Mouse (Mus musculus) E14TG2a.4 (cell line): Measurements from ENCODE around the gene Gm8453.
"Not testable (repeated sequence)": the region's sequence is repeated elsewhere in the genome, so short reads cannot be mapped to it uniquely, and the experiment has no call there.

Experiments
- CTCF ChIP-seq: conservative IDR thresholded peaks from 2 replicates; pipeline ENCODE4 v1.5.1; 2014; ENCODE audit warnings: low read length
- NANOG ChIP-seq: IDR thresholded peaks from 2 replicates; pipeline ENCODE4 v1.6.1; 2014; ENCODE audit warnings: borderline replicate concordance, low read length, mixed read lengths

DNA sequence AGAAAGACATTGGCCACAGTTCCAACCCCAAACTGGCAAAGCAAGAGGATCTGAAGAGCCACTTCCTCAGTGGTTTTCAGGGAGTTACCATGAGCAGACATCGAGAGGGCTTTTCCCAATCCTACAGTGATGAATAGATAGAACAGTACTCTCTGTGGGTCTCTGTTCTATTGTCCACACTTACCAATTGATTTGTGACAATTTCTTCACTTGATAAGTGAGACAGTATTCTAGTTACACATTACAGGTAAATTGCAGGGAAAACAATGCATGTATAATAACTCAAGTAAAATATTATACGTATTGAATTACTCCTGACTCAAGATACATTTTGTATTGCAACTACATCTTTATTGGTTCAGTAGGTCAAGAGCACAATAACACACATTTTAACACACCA, 28.1 kb downstream of the Gm8453 start, which contains the start of gene Gm8653:
- not testable (repeated sequence) for TF ChIP-seq CTCF, NANOG
